Mouse (Mus musculus) CH12.LX (cell line): ENCODE measurements around the gene Aldob.

Experiments used
- CTCF ChIP-seq, 2 experiments: IDR thresholded peaks in 1 of 2; conservative IDR thresholded peaks in 1 of 2; 2 replicates each; pipeline ENCODE4 v1.5.1; 2011 to 2012; ENCODE audit warnings: low read depth in 2 of 2, low read length in 2 of 2, improper control_type of control experiment in 1 of 2, inconsistent platforms in 1 of 2, mild to moderate bottlenecking in 1 of 2, moderate library complexity in 1 of 2
- EP300 ChIP-seq: IDR thresholded peaks from 2 replicates; pipeline ENCODE4 v1.6.1; 2011; ENCODE audit warnings: low read length, improper control_type of control experiment
- IRF4 ChIP-seq: IDR thresholded peaks from 2 replicates; pipeline ENCODE4 v1.6.1; 2014; ENCODE audit warnings: low read depth, mild to moderate bottlenecking, inconsistent platforms, low read length, improper control_type of control experiment
- POLR2A ChIP-seq: IDR thresholded peaks from 2 replicates; pipeline ENCODE4 v1.6.1; 2011; ENCODE audit warnings: low read depth, mild to moderate bottlenecking, improper control_type of control experiment, low read length
- SMC3 ChIP-seq: IDR thresholded peaks from 2 replicates; pipeline ENCODE4 v1.6.1; 2011; ENCODE audit warnings: low read depth, low read length, improper control_type of control experiment
- TCF12 ChIP-seq: IDR thresholded peaks from 2 replicates; pipeline ENCODE4 v1.6.1; 2014; ENCODE audit warnings: low read depth, mild to moderate bottlenecking, inconsistent platforms, low read length, improper control_type of control experiment
- UBTF ChIP-seq: IDR thresholded peaks from 2 replicates; pipeline ENCODE4 v1.6.1; 2012; ENCODE audit warnings: low read depth, mild to moderate bottlenecking, inconsistent platforms, low read length, improper control_type of control experiment, moderate library complexity
- USF1 ChIP-seq: IDR thresholded peaks from 2 replicates; pipeline ENCODE4 v1.6.1; 2014; ENCODE audit warnings: low read depth, mild to moderate bottlenecking, inconsistent platforms, low read length, improper control_type of control experiment
- ZC3H11A ChIP-seq: IDR thresholded peaks from 2 replicates; pipeline ENCODE4 v1.6.1; 2012; ENCODE audit warnings: low read depth, mild to moderate bottlenecking, inconsistent platforms, low read length, improper control_type of control experiment
- ZMIZ1 ChIP-seq: IDR thresholded peaks from 2 replicates; pipeline ENCODE4 v1.6.1; 2012; ENCODE audit warnings: low read depth, mild to moderate bottlenecking, inconsistent platforms, low read length, improper control_type of control experiment

DNA sequence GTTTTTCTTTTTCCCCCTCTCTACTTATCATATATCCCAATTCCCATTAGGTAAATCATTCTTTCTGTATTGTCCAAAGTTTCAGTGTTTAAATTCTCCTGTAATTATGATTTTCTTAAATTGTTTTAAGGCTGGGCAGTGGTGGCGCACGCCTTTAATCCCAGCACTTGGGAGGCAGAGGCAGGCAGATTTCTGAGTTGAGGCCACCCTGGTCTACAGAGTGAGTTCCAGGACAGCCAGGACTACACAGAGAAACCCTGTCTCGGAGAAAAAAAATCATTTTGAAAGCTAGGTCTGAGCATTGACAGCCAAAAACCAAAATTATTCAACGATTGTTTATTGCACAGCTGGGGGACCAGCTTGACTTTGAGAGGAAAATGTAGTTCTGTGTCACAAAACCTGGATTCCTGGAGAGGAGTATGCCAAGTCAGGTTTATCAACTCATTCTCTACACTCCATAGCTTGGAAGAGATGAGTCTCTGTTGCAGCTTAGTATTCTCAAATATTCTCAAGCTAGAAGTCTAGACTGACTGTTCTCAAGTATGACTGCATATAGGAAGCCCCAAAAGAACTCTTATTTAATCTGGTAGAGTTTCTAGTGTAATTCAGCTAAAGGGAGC lies 13.6 kb downstream of the Aldob start:
- TF ChIP-seq CTCF (conservative IDR thresholded peaks at IDR 0.05 in 1 of 2, IDR thresholded peaks at IDR 0.05 in 1 of 2; ENCODE audit: low read depth in 2 of 2, low read length in 2 of 2): no peak
- no peak for TF ChIP-seq TCF12
- no peak for TF ChIP-seq POLR2A
- no peak for TF ChIP-seq ZMIZ1
- TF ChIP-seq USF1: no peak
- no peak for TF ChIP-seq SMC3
- TF ChIP-seq ZC3H11A: no peak
- no peak for TF ChIP-seq EP300
- TF ChIP-seq IRF4: no peak
- TF ChIP-seq UBTF: no peak
